Mouse (Mus musculus): ENCODE measurements at regions not wholly inside any gene's neighbourhood (a gene's known extent, or its start where the extent isn't known, plus 50 kb on each side); places are given as distances from the start of the nearest gene placed in this dataset.

- TF ChIP-seq POLR2A (IDR thresholded peaks at IDR 0.05; ENCODE audit: insufficient read length, low read depth) (no peak), MAX (IDR thresholded peaks at IDR 0.05; ENCODE audit: low read depth) (no peak), MYOD1 (IDR thresholded peaks at IDR 0.05; ENCODE audit: control insufficient read depth in 1 of 3, insufficient read length in 2 of 3, low read depth in 2 of 3) (no peak), POLR2AphosphoS2 (IDR thresholded peaks at IDR 0.05; ENCODE audit: insufficient read length, low read depth) (no peak), E2F4 (IDR thresholded peaks at IDR 0.05; ENCODE audit: insufficient read depth) (no peak), USF1 (IDR thresholded peaks at IDR 0.05; ENCODE audit: low read depth) (no peak), CEBPB (IDR thresholded peaks at IDR 0.05; ENCODE audit: insufficient read depth, poor library complexity, severe bottlenecking) (no peak), TCF12 (IDR thresholded peaks at IDR 0.05; ENCODE audit: insufficient read depth, poor library complexity, severe bottlenecking) (no peak), SRF (IDR thresholded peaks at IDR 0.05; ENCODE audit: control insufficient read depth, insufficient read length, low read depth) (no peak), MYOG (IDR thresholded peaks at IDR 0.05; ENCODE audit: control insufficient read depth in 1 of 3, insufficient read depth in 1 of 3, insufficient read length in 2 of 3, low read depth in 2 of 3) (no peak)
Measured at GRCm38 (mm10) chr1:166819420-166819819, 137.8 kb upstream of the Fmo9 start.

All from myocyte (in vitro differentiated cells).